Mouse (Mus musculus) heart, postnatal 10 days (tissue): Measurements from ENCODE around the gene Dxo. TPM values are rescaled to one million over a fixed set of nuclear protein-coding genes. Genes with fewer than 3 reads are reported as not detected.
A peak's percentile ranks its signal among the peaks of the same experiment; 100 is the strongest.
"Not testable (repeated sequence)": the region's sequence is repeated elsewhere in the genome, so short reads cannot be mapped to it uniquely, and the experiment has no call there.

Source experiments
- DNase-seq, 2 experiments: peaks; one replicate each; pipeline ENCODE4 v3.0.0; 2021
- intact Hi-C: fragments of 180-260 bp; cut with DNase I; formaldehyde crosslinking; loops from one replicate; pipeline ENCODE4 v1.15.1; 2025
- total RNA-seq, 2 experiments: library from RNA; stranded (reverse); gene quantifications; 2 replicates each; pipeline ENCODE4 v1.2.3; 2021

The Dxo gene
- 10 to 100 TPM; 16.9 to 20.5 TPM for total RNA-seq

DNA sequence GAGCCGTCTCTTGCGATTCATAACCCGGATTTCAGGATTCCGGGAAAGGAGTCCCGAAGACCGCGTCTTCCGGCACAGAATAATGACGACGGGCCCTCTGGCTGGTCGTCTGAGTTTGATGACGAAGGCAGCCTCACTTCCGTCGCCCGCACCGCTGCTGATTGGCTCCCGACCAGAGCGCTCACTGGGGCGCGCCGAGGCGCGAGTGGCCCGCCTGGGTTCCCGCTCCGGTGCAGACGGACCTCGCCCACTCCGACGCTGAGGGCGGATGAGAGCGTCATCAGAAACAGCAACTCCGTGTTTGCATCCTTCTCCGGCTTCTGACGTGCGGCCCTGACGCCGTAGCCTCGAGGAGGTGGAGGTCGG, at the start of gene Dxo, which contains the start of gene Stk19:
TSS of gene Dxo (plus strand) at position 164 of the 366 bp plus-strand sequence.
TSS of gene Stk19 (minus strand) at position 90 of the 366 bp plus-strand sequence.
- intact Hi-C loops, result no loop called here
- peak; percentile 97 to 99 for DNase-seq

DNA sequence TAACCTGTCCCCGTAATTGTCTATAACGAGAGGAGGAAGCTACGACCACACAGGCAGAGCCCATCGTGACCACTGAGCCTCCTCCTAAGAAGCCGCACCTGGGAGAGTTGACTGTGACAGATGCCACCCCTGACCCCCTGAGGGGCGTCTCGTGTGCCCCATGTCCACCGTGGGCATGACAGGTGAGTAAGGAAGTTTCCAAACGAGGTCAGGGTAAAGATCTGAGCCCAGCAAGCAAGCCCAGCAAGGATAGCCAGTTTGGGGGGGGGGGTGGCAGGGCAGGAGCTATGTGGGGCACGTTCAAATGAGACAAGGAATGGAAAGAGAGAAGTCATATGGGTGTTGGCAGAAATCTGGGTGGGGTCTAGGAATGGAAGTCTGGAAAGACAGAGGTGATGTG, 41.8 kb upstream of the Dxo start:
- intact Hi-C loops, result no loop called here
- DNase-seq, result no peak

DNA sequence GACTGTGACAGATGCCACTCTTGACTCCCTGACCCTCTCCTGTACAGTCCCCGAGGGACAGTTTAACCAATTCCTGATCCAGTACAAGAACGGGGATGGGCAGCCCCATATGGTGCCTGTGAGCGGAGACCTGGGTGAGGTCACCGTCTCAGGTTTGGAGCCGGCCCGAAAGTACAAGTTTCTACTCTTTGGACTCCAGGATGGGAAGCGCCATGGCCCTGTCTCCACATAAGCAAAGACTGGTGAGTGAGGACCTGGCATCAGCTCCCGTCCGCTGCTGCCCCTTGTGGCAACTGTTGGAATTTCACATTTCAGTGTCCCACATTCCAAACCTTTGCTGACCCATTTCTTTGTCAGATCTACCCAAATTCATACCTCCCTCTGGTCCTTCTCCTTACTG, 41.2 kb upstream of the Dxo start:
- DNase-seq, result peak; percentile 41 to 71
- intact Hi-C loops, result no loop called here

DNA sequence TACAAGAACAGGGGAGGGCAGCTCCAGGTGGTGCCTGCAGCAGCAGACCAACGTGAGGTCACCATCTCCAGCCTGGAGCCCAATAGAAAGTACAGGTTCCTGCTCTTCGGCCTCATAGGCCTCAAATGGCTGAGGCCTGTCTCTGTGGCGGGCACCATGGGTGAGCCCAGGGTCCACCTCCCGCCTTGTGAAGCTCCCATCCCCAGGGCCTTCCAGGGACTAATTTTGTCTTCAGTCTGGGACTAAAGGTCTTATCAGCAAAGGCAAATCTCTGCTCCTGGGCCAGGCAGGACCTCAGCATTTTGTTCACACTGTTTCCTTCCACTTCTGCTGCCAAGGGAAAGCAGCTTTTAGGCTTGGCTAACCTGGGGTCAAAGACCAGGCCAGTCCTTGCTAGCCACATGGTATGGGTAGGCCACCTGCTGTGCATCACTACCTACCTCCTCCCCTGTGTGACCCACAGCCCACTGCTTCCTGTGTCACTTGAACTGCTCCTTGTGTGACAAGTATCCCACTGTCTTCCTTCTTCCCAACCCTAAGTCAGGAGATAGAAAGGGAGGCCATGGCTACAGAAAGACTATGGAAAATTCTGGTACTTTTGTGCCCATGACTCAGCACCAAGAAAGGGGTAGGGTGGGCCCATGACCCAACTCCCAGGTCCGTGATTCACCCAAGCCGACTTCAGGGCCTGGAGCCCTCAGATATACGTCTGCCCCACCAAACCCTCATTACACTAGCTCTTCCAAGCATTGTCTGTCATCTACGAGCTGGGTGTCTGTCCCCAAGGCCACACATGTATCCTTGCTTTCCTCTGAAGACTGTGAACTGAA, 40.3 kb upstream of the Dxo start:
- intact Hi-C loops, result no loop called here
- no peak for DNase-seq

DNA sequence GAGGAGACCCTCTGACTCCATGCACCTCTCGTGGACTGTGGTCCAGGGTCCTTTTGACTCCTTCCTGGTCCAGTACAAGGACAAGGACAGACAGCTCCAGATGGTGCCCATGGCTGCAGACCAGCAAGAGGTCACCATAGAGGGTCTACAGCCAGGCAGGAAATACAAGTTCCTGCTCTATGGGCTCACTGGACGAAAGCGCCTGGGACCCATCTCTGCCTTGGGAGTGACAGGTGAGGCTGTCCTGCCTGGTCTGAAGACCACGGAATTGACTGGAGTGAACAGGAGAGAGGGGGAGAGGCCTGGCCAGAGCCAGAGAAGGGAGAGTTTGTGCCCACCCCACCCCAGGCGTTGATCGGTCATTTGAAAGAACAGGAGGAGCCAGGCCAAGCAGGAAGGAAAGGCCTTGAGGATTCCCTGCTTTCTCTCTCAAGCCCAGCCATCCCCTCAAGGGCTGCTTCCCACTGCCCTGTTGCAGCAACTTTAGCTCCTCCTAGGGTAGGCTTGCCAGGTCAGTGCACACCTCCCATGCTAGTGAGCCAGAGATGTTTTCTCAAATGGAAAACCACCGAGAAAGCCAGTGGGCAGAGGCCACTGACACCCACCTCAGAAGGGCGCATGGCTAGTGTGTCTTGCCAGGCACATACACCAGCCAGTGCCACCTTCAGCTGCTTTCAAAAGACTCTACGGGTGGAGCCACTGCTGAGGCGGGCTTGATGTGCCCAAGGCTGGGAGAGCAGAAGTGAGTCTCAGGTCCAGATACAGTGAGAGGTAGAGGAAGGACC, 39.4 kb upstream of the Dxo start:
- intact Hi-C loops, DNase-seq: not testable (repeated sequence)

DNA sequence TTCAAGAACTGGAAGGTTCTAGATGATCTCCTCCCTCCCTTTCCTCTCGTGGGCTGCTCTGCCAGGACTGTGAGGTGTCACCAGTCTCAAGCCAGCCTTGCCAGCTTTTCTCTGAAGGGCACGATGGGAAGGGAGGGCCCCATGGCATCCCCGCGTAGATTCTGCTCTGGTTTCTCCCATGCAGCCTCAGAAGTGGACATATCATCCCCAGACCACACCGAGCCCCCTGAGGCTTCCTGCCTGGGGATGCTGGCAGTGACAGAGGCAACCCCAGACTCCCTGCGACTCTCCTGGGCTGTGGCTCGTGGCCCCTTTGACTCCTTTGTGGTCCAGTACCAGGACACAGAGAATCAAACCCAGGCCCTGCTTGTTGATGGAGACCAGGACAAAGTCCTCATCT, 38.7 kb upstream of the Dxo start:
- DNase-seq, intact Hi-C loops: not testable (repeated sequence)

DNA sequence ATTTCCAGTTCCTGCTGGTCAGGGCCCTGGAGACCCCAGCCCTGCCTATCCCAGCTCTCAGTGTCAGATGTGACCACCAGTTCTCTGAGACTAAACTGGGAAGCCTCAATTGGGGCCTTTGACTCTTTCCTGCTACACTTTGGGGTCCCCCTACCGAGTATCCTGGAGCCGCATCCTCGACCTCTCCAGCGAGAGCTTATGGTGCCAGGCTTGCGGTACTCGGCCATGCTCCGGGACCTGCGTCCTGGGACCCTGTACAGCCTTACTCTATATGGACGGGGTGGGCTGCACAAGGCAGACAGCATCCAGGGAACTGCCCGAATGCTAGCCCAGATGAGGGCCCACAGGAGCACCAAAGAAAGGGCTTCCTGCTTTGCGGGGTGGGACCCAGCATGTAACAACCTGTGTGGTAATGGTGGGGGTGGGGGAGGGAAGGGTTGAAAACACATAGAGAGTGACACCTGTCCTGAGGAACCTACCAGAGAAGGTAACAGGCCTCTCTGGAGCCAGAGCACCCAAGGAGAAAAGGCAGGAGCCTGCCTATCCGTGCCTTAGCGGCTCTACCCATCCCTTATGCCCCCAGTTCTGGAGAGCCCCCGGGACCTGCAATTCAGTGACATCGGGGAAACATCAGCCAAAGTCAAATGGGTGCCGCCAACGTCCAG, 37.8 kb upstream of the Dxo start:
- intact Hi-C loops, result no loop called here
- no peak for DNase-seq

DNA sequence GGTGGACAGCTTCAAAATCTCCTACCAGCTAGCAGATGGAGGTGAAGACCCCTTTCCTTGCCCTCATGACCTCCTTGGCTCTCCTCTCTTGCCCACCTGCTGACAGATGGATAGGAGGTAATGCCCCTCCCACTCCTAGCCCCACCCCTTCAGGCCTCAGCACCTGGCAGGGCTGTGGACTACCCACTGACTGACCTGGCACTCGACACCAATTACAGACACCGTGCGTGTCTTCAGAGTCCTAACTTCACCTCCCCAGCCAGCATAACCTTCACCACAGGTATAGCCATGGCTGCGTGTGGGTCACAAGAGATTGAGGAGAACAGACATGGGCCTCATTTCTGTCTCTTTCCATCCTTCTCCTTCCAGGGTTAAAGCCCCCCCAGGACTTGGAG, 37.3 kb upstream of the Dxo start:
- intact Hi-C loops, result no loop called here
- no peak for DNase-seq

DNA sequence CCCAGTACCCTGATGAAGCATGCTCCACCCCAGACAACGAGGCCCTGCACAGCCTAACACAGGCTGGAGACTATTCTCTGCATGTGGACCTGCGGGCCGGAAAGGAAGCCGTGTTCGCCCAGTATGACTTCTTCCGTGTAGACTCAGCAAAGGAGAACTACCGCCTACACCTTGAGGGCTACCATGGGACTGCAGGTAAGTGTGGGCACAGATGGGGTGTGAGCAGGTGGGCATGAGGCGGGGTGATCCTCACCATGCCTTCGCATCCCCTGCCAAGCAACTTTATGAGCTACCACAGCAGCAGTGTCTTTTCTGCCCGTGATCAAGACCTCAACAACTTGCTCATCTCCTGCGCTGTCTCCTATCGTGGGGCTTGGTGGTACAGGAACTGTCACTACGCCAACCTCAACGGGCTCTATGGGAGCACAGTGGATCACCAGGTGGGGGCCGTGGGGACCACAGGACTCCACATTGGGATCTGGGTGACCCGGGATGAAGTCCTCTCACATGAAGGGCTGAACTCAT, 36.0 kb upstream of the Dxo start:
- intact Hi-C loops, result loop anchor here (5.0 kb wide), 1 partner anchor 84 kb away; no protein-coding TSS in a partner anchor
- DNase-seq, result not testable (repeated sequence)

DNA sequence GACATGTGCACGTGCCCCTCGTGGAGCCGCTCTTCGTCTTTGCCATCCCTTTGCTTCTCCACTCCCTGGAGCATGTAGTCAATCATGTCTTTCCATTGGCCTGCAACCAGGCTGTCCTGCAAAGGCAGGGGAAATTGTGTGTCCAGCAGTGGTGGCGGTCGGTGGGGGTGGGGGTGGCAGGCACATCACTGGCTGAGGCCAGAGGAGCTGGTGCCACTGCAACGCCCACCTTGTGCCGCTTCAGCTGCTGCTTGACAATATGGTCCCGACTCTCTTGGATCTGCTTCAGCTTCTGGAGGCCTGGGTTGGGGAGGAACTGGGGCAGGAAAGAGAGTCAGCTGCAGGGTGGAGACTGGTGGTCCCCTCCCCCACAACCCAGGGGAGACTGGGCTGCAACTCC, 34.1 kb upstream of the Dxo start:
- not testable (repeated sequence) for DNase-seq
- intact Hi-C loops, result loop anchor here (5.0 kb wide), 1 partner anchor 85 kb away; no protein-coding TSS in a partner anchor

DNA sequence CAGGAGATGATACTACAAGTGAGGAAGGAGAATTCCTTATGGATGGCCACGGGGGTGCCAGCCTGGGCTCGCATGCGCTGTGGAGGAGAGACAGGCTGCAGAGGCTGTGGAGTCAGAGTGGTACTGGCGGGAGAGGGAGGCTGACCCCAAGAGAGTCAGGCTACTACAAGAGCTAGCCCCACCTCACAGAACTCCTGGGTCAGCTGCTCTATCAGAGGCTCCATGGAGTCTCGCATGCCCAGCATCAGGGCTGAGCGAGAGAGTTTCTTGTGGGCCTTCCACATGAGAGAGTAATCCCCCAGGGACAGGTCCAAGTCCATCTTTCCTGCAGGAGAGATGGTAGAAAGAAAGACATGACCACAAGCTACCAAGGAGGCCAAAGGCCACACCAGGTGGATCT, 33.5 kb upstream of the Dxo start:
- DNase-seq, result not testable (repeated sequence)
- intact Hi-C loops, result loop anchor here (5.0 kb wide), 1 partner anchor 86 kb away; no protein-coding TSS in a partner anchor

DNA sequence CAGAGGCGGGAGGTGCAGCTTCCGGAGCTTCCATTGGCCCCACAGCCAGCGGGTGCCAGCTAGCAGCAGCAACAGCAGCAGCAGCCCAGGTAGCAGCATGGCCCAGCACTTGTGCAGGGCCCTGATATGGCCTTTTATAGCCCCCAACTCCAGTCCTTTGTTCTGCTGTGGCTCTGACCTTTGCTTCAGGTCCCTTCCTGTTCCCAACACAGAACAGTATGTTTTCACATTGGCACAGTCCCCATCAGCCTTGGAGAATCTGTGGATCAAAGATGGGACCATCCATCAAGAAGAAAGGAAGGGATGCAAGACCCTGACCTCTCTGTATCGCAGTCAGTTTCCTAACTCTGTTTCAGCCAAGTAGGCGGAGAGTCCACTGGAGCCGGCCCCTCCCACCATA, 32.5 kb upstream of the Dxo start, which contains the start of gene Cyp21a1:
TSS of gene Cyp21a1 (minus strand) at position 261 of the 400 bp plus-strand sequence.
- intact Hi-C loops, result loop anchor here (5.0 kb wide), 1 partner anchor 87 kb away; no protein-coding TSS in a partner anchor
- not testable (repeated sequence) for DNase-seq

DNA sequence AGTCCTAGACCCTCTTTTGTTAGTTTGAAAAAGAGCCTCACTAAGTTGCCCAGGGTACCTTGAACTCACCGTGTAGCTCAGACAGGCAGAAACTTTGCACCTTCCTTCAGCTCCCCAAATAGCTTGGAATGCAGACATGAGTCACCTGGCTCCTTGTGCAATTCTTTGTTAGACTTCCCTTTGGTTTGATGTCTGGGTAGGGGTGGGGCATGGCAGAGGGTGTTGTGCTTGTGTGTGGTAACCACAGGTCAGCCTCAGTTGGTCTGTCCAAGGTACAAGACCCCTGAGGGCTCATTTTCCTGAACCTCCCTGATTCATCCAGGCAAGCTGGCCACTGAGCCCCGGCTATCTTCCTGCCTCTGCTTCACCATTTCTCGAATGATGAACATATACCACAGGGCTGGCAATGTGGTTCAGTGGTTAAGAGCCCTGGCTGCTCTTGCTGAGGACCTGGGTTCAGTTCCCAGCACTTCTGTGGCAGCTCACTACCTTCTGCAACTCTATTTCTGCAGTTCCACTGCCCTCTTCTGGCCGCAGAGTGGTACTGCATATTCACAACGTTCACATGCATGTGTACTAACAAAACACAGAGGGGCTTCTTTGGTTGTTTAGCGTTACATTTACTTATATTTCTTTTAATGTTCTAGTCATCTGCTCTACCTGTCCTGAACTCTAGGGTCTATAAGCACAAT, 31.8 kb upstream of the Dxo start:
- intact Hi-C loops, result loop anchor here (5.0 kb wide), 1 partner anchor 88 kb away; no protein-coding TSS in a partner anchor
- DNase-seq, result no peak

DNA sequence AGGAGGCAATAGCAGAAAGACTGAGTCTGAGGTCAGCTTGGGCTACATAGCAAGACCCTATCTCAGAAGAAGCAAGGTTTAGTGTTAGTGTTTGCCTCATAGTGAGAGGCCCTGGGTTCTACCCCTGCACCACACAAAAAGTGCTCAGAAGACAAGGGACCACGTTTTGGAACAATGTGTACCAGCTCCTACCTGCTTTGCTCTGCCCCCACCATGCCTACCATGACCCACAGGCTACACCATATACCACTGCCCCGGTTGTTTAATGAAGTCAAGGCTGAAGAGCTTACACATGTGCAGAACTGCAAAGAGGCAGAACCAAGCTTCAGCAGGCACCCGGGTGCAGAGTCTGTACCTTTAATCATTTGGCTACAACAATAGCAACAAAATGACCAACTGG, 29.6 kb upstream of the Dxo start:
- no peak for DNase-seq
- intact Hi-C loops, result no loop called here

DNA sequence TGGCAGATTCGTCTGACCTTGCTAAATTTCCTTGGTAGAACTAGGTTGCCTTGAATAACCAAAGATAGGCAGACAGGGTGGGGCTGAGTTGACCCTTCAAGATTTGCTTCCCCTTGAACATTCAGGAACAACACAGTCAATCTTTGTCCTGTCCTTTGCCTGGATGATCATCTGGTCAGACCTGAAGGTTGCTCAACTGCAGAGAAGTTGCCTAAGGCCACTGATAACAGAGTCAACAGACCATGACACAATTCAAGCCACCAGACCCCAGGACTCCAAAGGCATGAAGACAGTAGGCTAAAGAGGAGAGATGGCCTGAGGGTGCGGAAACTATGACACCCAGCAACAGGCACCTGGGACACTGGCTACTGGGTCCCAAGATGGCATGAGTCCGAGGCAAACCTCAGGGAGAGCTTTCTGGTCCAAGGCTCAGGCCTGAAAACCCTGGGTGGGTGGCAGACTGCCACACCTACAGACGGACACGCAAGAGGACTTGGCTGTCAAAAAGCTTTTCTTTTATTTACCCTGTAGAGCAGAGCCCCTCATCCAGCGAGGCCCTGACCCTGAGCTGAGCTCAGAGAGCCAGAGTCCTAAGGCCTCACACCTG, 28.1 kb upstream of the Dxo start:
- intact Hi-C loops, result no loop called here
- no peak for DNase-seq

DNA sequence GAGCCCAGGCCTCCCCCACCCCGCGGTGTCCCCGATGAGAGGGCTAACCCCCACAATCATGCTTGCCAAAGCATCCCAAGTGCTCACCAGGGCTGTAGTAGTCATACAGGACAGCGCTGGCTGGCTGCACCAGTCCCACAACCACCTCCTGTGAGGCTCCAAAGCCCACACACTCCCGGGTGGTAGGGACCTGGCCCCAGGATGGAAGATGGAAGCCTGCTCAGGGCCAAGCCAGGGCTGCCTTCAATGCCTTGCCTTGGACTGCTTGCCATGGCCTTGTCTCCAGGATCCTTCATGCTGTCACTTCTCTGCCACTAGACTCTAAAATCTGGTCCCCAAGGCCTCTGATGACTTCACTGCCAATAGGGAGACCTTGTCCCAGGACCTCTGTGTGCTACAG, 26.4 kb upstream of the Dxo start:
- intact Hi-C loops, result loop anchor here (5.0 kb wide), 1 partner anchor 158 kb away; no protein-coding TSS in a partner anchor
- not testable (repeated sequence) for DNase-seq

DNA sequence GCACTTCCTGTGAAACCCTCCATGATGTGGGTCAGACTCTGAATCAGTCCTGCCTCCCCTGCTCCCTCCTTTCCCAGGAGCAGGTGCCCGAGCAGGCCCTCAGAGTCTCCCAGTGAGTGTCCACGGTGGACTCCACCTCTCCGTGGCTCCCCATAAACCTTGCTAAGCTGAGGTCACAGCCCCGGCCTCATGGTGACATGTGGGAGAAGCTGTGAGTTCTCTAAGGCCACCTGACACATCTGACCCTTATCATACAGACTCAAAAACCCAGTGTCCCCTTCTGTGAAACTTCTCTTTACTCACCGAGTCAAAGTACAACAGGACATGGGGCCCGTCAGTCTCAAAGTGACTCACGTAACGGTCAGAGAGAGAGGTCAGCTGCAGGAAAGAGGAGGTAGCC, 26.0 kb upstream of the Dxo start:
- not testable (repeated sequence) for DNase-seq
- intact Hi-C loops, result loop anchor here (5.0 kb wide), 1 partner anchor 159 kb away; no protein-coding TSS in a partner anchor

DNA sequence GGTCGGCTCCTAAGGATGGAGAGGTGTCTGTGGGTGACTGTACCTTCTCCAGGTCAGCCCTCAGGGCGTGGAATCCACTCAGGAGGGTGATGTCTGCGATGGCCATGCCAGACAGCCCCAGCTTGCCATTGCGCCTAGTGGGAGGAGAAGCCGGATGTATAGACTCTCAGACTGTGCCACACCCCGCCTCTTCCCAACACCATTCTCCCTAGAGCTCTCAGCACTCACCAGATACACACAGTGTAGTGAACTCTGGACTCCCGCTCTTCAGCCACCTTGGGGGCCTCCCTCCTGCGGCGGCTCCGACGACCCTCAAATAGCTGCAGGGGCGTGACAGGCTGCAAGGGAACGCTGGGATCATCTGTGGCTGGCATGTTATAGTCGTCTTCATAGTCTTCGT, 25.5 kb upstream of the Dxo start:
- no peak for DNase-seq
- intact Hi-C loops, result loop anchor here (5.0 kb wide), 1 partner anchor 159 kb away; no protein-coding TSS in a partner anchor

DNA sequence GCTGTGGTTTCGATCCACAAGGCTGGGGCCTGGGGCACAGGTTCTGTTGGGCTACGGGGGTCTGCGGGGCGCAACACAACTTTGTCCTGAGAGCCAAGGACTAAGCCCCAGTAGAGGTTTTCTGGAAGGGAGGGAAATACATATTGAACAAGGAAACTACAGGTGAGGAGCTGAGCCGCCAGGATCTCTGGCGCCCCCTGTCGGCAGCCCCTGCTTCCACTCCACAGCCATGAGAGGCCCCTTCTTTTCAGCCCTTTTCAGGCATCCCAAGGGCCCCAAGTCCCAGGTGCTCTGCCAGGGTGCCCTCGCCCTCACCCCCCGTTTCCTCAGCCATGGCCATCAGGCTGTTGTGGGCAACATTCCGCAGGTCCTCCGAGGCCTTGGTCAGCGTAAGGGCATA, 23.1 kb upstream of the Dxo start:
- intact Hi-C loops, result loop anchor here (2.0 to 5.0 kb wide), 2 partner anchors 83 to 161 kb away; no protein-coding TSS in a partner anchor
- peak; percentile 24 to 32 for DNase-seq
